Mouse (Mus musculus): ENCODE measurements around the gene Doc2b.

Doc2b gene

DNA sequence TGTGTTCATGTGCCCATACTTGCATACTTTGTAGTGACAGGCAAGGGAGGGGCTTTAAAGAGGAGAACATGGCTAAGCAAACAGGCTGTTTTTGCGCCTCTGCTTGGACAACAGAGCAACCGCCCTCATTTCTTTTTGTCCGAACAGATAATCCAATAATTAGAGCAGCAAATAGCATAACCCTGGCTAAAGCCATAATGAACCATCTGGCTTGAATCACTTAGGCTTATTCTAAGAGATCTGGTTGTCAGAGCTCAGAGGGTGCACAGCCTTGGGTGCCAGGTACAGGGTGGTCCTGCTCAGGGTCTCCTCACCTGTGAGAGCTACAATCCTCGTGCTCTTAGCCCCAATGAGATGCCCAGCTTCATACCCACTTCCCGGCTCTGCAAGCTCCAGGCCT, 2.5 kb downstream of the Doc2b start:
- no peak for DNase-seq (ENCODE audit: low spot score in 2 of 2)

DNA sequence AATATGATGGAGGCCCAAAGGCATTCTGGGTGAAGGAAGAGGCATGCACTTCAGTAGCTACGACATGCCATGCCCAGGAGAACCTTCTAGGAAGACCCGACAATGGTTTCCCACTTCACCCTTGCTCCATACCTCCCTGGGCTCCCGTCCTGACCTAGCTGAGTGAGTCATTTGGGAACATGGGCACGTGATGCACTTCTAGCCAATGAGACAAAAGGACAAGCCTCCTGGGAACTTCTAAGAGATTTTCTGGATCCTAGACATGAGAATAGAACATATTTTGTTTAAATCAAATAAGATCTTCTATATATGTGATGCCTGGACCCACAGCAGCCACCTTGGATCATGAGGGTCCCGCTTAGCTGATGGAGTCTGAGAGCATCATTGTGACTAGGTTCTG, 3.3 kb downstream of the Doc2b start:
- no peak for DNase-seq (ENCODE audit: low spot score in 2 of 2)

DNA sequence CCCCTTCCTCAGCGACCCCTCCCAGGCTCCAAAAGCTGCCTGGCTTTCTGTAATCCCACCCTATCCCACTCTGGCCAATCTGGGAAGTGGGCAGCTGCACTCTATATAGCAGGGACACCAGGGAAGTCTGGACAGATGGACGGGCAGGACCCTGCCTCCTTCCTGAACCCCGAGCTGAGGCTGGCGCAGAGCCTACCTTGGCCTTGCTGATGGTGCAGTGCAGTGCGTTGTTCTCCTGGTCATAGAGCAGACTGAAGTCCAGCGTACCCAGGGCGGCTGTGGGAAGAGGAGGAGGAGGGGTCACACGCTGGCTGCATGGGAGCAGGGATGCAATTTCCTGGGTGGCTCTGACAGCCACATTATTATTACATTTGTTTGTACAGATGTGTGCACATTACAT, 10.0 kb downstream of the Doc2b start:
- no peak for DNase-seq (ENCODE audit: low spot score in 2 of 2)

GRCm38 (mm10) chr11:75783799-75784198, 12.1 kb downstream of the Doc2b start:
- DNase-seq (ENCODE audit: low spot score in 2 of 2) = no peak

DNA sequence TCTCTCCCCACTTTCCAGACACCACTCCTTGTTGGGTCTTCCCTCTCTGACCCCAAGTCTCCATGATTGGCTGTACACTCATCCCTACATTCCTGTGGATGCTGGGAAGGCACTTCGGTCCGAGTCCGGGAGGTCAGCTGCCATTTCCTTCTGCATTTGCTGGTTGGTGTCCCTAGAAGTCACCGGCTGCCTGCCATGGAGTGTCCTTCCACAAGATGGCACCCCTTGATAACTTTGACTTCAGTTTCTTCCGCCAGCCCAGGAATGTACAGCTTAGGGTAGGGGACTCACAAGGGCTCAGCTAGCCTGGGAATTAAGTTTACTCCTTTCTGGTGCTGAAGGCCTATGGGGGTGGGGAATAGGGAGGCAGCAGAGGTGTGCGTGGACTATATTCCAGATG, 13.9 kb downstream of the Doc2b start:
- peak; percentile 43 to 76 for DNase-seq (ENCODE audit: low spot score in 2 of 2)

- no peak for DNase-seq (ENCODE audit: low spot score in 2 of 2)
Measured at GRCm38 (mm10) chr11:75775919-75776318, 19.9 kb downstream of the Doc2b start.

- DNase-seq (ENCODE audit: low spot score in 2 of 2) = no peak
Measured at GRCm38 (mm10) chr11:75772562-75772961, 23.3 kb downstream of the Doc2b start.

GRCm38 (mm10) chr11:75769206-75769605, 26.6 kb downstream of the Doc2b start:
- DNase-seq (ENCODE audit: low spot score in 2 of 2) = peak; percentile 82 to 92

DNA sequence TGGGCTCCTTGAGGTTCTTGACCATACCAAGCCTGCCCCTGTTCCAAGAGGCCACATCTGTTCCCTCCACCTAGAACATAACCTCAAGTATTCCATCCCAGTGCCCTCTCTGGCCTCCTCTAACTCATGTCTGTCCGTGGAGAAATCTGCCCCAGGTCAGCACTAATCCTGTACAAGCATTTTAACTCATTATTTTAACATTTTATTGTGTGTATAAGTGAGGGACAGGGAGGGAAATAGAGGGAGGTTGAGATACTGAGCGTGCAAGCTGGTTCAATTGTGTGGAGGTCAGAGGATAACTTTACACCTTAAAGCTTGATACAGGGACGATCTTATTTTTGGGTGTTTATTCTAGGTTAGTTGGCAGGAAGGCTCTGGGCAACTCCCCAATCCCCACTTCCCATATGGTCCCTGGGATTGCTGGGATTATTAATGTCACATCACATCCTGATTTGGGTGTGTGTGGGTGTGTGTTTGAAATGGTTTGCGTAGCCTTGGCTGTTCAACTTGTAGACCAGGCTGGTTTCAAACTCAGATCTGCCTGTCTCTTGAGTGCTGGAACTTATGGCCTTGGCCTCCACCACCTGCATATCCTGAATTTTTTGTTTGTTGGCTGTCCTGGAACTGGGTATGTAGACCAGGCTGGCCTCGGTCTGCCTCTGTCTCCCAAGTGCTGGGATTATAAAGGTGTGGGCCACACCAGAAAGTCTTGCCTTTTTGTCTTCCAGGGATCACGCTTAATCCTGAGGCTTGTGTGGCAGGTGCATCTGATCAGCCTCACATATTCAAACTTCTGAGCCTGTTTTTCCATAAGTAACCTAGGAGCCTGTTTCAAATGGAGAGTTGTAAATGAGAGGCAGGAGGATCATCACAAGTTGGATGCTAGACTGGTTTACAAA, 27.5 kb downstream of the Doc2b start:
- no peak for DNase-seq (ENCODE audit: low spot score in 2 of 2)

- DNase-seq (ENCODE audit: low spot score in 2 of 2) = no peak
Measured at GRCm38 (mm10) chr11:75767014-75767413, 28.8 kb downstream of the Doc2b start.

- no peak for DNase-seq (ENCODE audit: low spot score in 2 of 2)
Measured at GRCm38 (mm10) chr11:75765161-75765560, 30.7 kb downstream of the Doc2b start.

GRCm38 (mm10) chr11:75764521-75765023, 31.3 kb downstream of the Doc2b start:
- DNase-seq (ENCODE audit: low spot score in 2 of 2) = no peak

GRCm38 (mm10) chr11:75762708-75763107, 33.1 kb downstream of the Doc2b start:
- no peak for DNase-seq (ENCODE audit: low spot score in 2 of 2)

DNA sequence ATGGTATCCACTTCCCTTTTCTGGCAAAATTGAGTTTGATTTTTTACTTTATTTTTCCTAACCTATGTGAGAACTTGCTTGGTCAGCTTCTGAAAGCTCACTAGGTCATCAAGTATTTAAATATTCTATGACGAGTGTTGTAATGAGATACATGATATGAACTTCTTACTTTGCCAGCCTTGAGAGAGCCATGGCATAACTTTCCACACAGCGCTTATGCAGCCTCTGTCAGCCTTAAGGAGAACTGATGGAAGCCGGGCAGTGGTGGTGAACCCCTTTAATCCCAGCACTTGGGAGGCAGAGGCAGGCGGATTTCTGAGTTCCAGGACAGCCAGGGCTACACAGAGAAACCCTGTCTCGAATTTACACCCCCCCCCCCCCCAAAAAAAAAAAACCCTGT, 35.1 kb downstream of the Doc2b start:
- no peak for DNase-seq (ENCODE audit: low spot score in 2 of 2)

DNA sequence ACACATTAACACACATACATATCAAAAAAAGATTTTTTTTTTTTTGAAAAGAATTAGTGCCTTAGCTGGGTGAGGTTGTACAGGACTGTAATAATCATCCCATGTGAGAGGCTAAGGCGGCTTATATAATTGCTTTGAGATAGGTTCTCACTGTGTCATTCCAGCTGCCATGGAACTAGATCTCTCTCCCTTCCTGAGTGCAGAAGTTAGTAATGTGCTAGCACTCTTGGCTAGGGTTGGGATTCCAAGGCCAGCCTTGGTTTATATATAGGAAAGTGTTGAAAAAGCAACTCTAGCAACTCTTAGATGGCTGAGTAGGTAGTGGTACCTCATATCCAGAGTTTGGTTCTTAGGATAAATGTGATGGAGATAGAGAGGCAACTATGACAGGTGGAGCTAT, 37.3 kb downstream of the Doc2b start:
- no peak for DNase-seq (ENCODE audit: low spot score in 2 of 2)

GRCm38 (mm10) chr11:75756687-75757086, 39.2 kb downstream of the Doc2b start:
- no peak for DNase-seq (ENCODE audit: low spot score in 2 of 2)

DNA sequence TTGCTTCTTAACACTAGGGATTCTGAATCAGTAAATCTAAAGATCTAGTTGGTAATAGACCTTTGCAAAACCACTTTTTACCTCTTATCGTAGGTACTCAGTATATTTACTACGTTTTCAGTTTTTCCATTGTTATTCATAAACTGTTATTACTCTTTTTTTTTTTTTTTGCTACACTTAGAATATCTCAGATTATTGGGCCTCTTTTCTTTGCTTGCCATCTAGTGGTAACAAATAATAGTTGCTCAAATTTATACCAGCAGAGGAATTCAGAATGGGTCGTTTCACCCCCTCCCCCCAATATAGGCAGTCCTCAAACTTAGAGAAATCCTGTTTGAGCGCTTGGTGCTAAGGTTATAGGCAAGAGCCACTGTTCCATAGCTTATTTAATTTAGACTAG, 44.8 kb downstream of the Doc2b start:
- DNase-seq (ENCODE audit: low spot score in 2 of 2) = no peak

DNA sequence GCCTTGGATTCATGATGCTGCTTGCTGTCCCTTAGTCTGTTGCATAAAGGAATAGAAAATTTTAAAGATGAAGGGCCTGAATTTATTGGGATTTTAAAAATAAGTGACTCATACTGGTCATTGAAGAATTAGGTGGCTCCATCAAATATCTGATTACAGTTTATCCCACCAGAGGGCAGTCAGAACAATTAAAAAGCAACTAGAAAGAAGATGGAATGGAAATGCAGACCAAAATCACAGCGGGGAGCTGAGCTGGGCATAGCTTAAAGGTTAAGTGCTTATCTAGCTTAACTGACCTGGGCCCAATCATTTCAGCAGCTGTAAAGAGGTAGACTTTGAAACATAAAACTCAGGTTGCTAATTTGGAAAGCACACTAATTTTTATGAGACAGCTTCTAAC, 45.3 kb downstream of the Doc2b start:
- DNase-seq (ENCODE audit: low spot score in 2 of 2) = no peak

- no peak for DNase-seq (ENCODE audit: low spot score in 2 of 2)
Measured at GRCm38 (mm10) chr11:75744761-75745160, 51.1 kb downstream of the Doc2b start.

GRCm38 (mm10) chr11:75741615-75742014, 54.2 kb downstream of the Doc2b start:
- no peak for DNase-seq (ENCODE audit: low spot score in 2 of 2)

- DNase-seq (ENCODE audit: low spot score in 2 of 2) = no peak
Measured at GRCm38 (mm10) chr11:75740204-75740603, 55.6 kb downstream of the Doc2b start.

- DNase-seq (ENCODE audit: low spot score in 2 of 2) = no peak
Measured at GRCm38 (mm10) chr11:75738477-75738821, 57.4 kb downstream of the Doc2b start.

GRCm38 (mm10) chr11:75737806-75738476, 57.9 kb downstream of the Doc2b start:
- DNase-seq (ENCODE audit: low spot score in 2 of 2) = no peak

Data from spleen, postnatal 4 days (tissue).